Mouse (Mus musculus): ENCODE results near the gene Olfr1051. TPM values are rescaled to one million over a fixed set of nuclear protein-coding genes. Genes with fewer than 3 reads are reported as not detected.
"Not testable (repeated sequence)": the region's sequence is repeated elsewhere in the genome, so short reads cannot be mapped to it uniquely, and the experiment has no call there.

Olfr1051 gene
- total RNA-seq (2015) (not detected in 2 replicates), total RNA-seq (2017) (not detected in 2 replicates)

GRCm38 (mm10) chr2:86278988-86279387 is at the start of gene Olfr1051:
TSS of gene Olfr1051 (minus strand) at chr2:86279088.
- not testable (repeated sequence) for ATAC-seq (replicated peaks; ENCODE audit: poor library complexity)

GRCm38 (mm10) chr2:86315184-86315583 is 36.3 kb upstream of the Olfr1051 start, which contains the start of gene Olfr1053:
TSS of gene Olfr1053 (minus strand) at chr2:86315284.
- ATAC-seq (replicated peaks; ENCODE audit: poor library complexity), result no peak

- no peak for ATAC-seq (replicated peaks; ENCODE audit: poor library complexity)
Measured at GRCm38 (mm10) chr2:86292155-86292554, 13.3 kb upstream of the Olfr1051 start, which contains the start of gene Olfr1052. TSS of gene Olfr1052 (plus strand) at chr2:86292455.

GRCm38 (mm10) chr2:86258228-86258627 is 20.7 kb downstream of the Olfr1051 start, which contains the start of gene Olfr1049:
TSS of gene Olfr1049 (minus strand) at chr2:86258328.
- ATAC-seq (replicated peaks; ENCODE audit: poor library complexity), result not testable (repeated sequence)

GRCm38 (mm10) chr2:86240189-86240588 is 38.7 kb downstream of the Olfr1051 start, which contains the start of gene Olfr1048:
TSS of gene Olfr1048 (minus strand) at chr2:86240289.
- ATAC-seq (replicated peaks; ENCODE audit: poor library complexity), result no peak

GRCm38 (mm10) chr2:86231301-86231700 is 47.6 kb downstream of the Olfr1051 start, which contains the start of gene Olfr1047:
TSS of gene Olfr1047 (minus strand) at chr2:86231401.
- ATAC-seq (replicated peaks; ENCODE audit: poor library complexity), result no peak

Other genes starting within 250 kb of the Olfr1051 start
- not detected in 2 replicates for gene Olfr1034, start 233.2 kb downstream of the Olfr1051 start, total RNA-seq (2015)
- not detected in 2 replicates for gene Olfr1034, start 233.2 kb downstream of the Olfr1051 start, total RNA-seq (2017)
- gene Olfr1036, start 205.1 kb downstream of the Olfr1051 start, total RNA-seq (2015), result not detected in 2 replicates
- not detected in 2 replicates for gene Olfr1036, start 205.1 kb downstream of the Olfr1051 start, total RNA-seq (2017)
- gene Olfr1037, start 191.7 kb downstream of the Olfr1051 start, total RNA-seq (2015), result not detected in 2 replicates
- not detected in 2 replicates for gene Olfr1037, start 191.7 kb downstream of the Olfr1051 start, total RNA-seq (2017)
- gene Olfr1039, start 143.2 kb downstream of the Olfr1051 start, total RNA-seq (2015), result not detected in 2 replicates
- gene Olfr1039, start 143.2 kb downstream of the Olfr1051 start, total RNA-seq (2017), result not detected in 2 replicates
- not detected in 2 replicates for gene Olfr1040, start 132.4 kb downstream of the Olfr1051 start, total RNA-seq (2015)
- gene Olfr1040, start 132.4 kb downstream of the Olfr1051 start, total RNA-seq (2017), result not detected in 2 replicates
- gene Olfr1042, start 117.2 kb downstream of the Olfr1051 start, total RNA-seq (2015), result not detected in 2 replicates
- gene Olfr1042, start 117.2 kb downstream of the Olfr1051 start, total RNA-seq (2017), result not detected in 2 replicates
- not detected in 2 replicates for gene Olfr1043, start 111.6 kb downstream of the Olfr1051 start, total RNA-seq (2015)
- gene Olfr1043, start 111.6 kb downstream of the Olfr1051 start, total RNA-seq (2017), result not detected in 2 replicates
- gene Olfr1044, start 101.3 kb downstream of the Olfr1051 start, total RNA-seq (2015), result not detected in 2 replicates
- not detected in 2 replicates for gene Olfr1044, start 101.3 kb downstream of the Olfr1051 start, total RNA-seq (2017)
- gene Olfr52, start 93.4 kb downstream of the Olfr1051 start, total RNA-seq (2015), result not detected in 2 replicates
- not detected in 2 replicates for gene Olfr52, start 93.4 kb downstream of the Olfr1051 start, total RNA-seq (2017)
- gene Olfr1045, start 76.1 kb downstream of the Olfr1051 start, total RNA-seq (2015), result not detected in 2 replicates
- not detected in 2 replicates for gene Olfr1045, start 76.1 kb downstream of the Olfr1051 start, total RNA-seq (2017)
- gene Olfr1046, start 59.8 kb downstream of the Olfr1051 start, total RNA-seq (2015), result not detected in 2 replicates
- not detected in 2 replicates for gene Olfr1046, start 59.8 kb downstream of the Olfr1051 start, total RNA-seq (2017)
- gene Olfr1047, start 47.7 kb downstream of the Olfr1051 start, total RNA-seq (2015), result not detected in 2 replicates
- gene Olfr1047, start 47.7 kb downstream of the Olfr1051 start, total RNA-seq (2017), result not detected in 2 replicates
- gene Olfr1048, start 38.8 kb downstream of the Olfr1051 start, total RNA-seq (2015), result not detected in 2 replicates
- not detected in 2 replicates for gene Olfr1048, start 38.8 kb downstream of the Olfr1051 start, total RNA-seq (2017)
- gene Olfr1049, start 20.8 kb downstream of the Olfr1051 start, total RNA-seq (2015), result not detected in 2 replicates
- not detected in 2 replicates for gene Olfr1049, start 20.8 kb downstream of the Olfr1051 start, total RNA-seq (2017)
- not detected in 2 replicates for gene Olfr1052, start 13.4 kb upstream of the Olfr1051 start, total RNA-seq (2015)
- gene Olfr1052, start 13.4 kb upstream of the Olfr1051 start, total RNA-seq (2017), result not detected in 2 replicates
- not detected in 2 replicates for gene Olfr1053, start 36.2 kb upstream of the Olfr1051 start, total RNA-seq (2015)
- gene Olfr1053, start 36.2 kb upstream of the Olfr1051 start, total RNA-seq (2017), result not detected in 2 replicates
- not detected in 2 replicates for gene Olfr1054, start 56.3 kb upstream of the Olfr1051 start, total RNA-seq (2015)
- not detected in 2 replicates for gene Olfr1054, start 56.3 kb upstream of the Olfr1051 start, total RNA-seq (2017)
- gene Olfr1055, start 71.2 kb upstream of the Olfr1051 start, total RNA-seq (2015), result not detected in 2 replicates
- not detected in 2 replicates for gene Olfr1055, start 71.2 kb upstream of the Olfr1051 start, total RNA-seq (2017)
- gene Olfr1056, start 83.4 kb upstream of the Olfr1051 start, total RNA-seq (2015), result not detected in 2 replicates
- not detected in 2 replicates for gene Olfr1056, start 83.4 kb upstream of the Olfr1051 start, total RNA-seq (2017)
- gene Olfr1057, start 99.3 kb upstream of the Olfr1051 start, total RNA-seq (2015), result not detected in 2 replicates
- not detected in 2 replicates for gene Olfr1057, start 99.3 kb upstream of the Olfr1051 start, total RNA-seq (2017)
- not detected in 2 replicates for gene Olfr1058, start 109.5 kb upstream of the Olfr1051 start, total RNA-seq (2015)
- gene Olfr1058, start 109.5 kb upstream of the Olfr1051 start, total RNA-seq (2017), result not detected in 2 replicates
- not detected in 2 replicates for gene Olfr1061, start 135.0 kb upstream of the Olfr1051 start, total RNA-seq (2015)
- gene Olfr1061, start 135.0 kb upstream of the Olfr1051 start, total RNA-seq (2017), result not detected in 2 replicates
- not detected in 2 replicates for gene Olfr1062, start 147.7 kb upstream of the Olfr1051 start, total RNA-seq (2015)
- gene Olfr1062, start 147.7 kb upstream of the Olfr1051 start, total RNA-seq (2017), result not detected in 2 replicates
- not detected in 2 replicates for gene Olfr1065, start 171.5 kb upstream of the Olfr1051 start, total RNA-seq (2015)
- not detected in 2 replicates for gene Olfr1065, start 171.5 kb upstream of the Olfr1051 start, total RNA-seq (2017)
- gene Olfr1066, start 177.2 kb upstream of the Olfr1051 start, total RNA-seq (2015), result not detected in 2 replicates
- not detected in 2 replicates for gene Olfr1066, start 177.2 kb upstream of the Olfr1051 start, total RNA-seq (2017)
- gene Olfr228, start 208.3 kb upstream of the Olfr1051 start, total RNA-seq (2015), result not detected in 2 replicates
- not detected in 2 replicates for gene Olfr228, start 208.3 kb upstream of the Olfr1051 start, total RNA-seq (2017)
- gene Olfr1076, start 229.4 kb upstream of the Olfr1051 start, total RNA-seq (2015), result not detected in 2 replicates
- not detected in 2 replicates for gene Olfr1076, start 229.4 kb upstream of the Olfr1051 start, total RNA-seq (2017)

Measured in megakaryocyte progenitor cell, adult 5-6 weeks (primary cell).